Mouse (Mus musculus) central nervous system, embryonic 18 days (tissue): ENCODE data around the gene Parp9. TPM values are rescaled to one million over a fixed set of nuclear protein-coding genes. Genes with fewer than 3 reads are reported as not detected.

Experiments
- polyA plus RNA-seq: library from polyadenylated mRNA; depleted of rRNA; stranded (reverse); fragments of >200 nt; gene quantifications from 2 replicates; pipeline ENCODE4 v1.2.3, GENCODE M21; 2012; rRNA removed

Parp9 gene
- 2.3 and 2.9 TPM in 2 replicates for polyA plus RNA-seq

DNA sequence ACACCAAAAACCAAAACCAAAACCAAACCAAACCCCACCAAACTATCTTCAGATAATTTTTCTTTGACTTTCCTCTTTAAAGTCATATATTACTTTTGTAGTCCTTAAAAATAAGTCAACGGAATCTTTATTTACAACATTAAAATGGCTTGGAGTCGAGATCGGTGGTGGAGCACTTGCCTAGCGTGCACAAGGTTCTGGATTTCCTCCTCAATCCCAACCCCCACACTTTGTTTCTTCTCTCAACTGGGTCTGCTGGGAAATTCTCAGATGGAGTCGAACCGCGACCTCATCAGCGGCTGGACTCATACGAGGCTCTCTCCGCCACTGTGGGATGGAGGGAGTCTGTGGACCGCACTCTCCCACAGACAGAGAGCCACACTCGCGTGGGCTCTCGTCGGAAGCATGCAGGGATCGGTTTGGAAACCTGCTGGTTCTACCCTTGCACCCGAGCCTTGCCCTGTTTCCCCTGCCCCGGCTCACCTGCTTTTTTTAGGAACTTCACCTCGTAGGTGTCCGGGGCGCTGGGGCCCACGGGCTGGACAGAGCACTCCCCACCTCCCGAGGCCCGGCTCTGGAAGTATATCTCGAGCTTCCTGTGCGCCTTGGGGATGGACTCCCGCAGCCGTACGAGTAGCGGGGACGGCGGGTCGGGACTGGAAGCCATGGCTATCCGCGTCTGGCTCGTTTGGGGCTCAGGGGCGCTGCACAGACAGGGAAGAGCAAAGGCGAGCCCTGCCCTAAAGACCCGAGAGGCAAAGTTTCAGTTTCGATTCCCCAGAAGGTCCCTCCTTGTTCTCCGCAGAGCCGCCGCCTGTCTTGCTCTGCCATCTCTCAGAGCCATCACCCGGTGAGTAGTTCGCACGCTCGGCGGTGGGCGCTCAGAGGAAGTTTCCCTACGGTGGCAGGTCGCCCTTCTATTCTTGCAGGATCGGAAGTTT lies at the start of gene Parp9, which contains the start of gene Dtx3l:
Gene Parp9, plus strand, starts transcription at position 260 of the 941 bp plus-strand sequence.
Gene Dtx3l, minus strand, starts transcription at position 941 of the 941 bp plus-strand sequence.

DNA sequence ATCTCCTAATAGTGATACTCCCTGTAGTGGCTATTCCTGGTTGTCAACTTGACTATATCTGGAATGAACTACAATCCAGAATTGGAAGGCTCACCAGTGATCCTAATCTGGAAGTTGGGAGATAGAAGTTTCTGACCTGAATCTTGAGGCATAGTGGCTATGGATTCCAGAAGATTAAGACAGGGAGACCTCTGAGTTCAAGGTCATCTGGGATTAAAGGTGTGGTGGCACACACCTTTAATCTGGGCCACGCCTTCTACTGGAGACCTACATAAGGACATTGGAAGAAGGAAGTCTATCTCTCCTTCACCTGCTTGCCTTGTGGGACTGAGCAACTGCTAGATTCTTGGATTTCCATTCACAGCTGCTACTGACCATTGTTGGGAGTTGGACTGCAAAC lies 40.2 kb downstream of the Parp9 start, which contains the start of gene Kpna1:
Gene Kpna1, plus strand, starts transcription at position 301 of the 400 bp plus-strand sequence.

Other genes with a start within 250 kb of the Parp9 start
- gene Dirc2, start 169.1 kb upstream of the Parp9 start, polyA plus RNA-seq, result 72.0 and 76.3 TPM in 2 replicates
- gene Hspbap1, start 168.1 kb upstream of the Parp9 start, polyA plus RNA-seq, result 14.7 and 15.1 TPM in 2 replicates
- gene Parp14, start 66.9 kb upstream of the Parp9 start, polyA plus RNA-seq, result 0.66 and 1.1 TPM in 2 replicates
- gene Dtx3l, start 681 bp downstream of the Parp9 start, polyA plus RNA-seq, result 1.1 and 1.3 TPM in 2 replicates
- gene Kpna1, start 40.3 kb downstream of the Parp9 start, polyA plus RNA-seq, result 37.7 and 39.9 TPM in 2 replicates
- 7.2 and 7.3 TPM in 2 replicates for gene Wdr5b, start 102.7 kb downstream of the Parp9 start, polyA plus RNA-seq
- 128 and 129 TPM in 2 replicates for gene Fam162a, start 133.1 kb downstream of the Parp9 start, polyA plus RNA-seq
- gene Ccdc58, start 133.2 kb downstream of the Parp9 start, polyA plus RNA-seq, result 22.5 and 25.2 TPM in 2 replicates
- not detected in 2 replicates for gene Csta1, start 192.8 kb downstream of the Parp9 start, polyA plus RNA-seq
- 1.7 TPM in 1 of 2 replicates, not detected in the other for gene Stfa2l1, start 218.3 kb downstream of the Parp9 start, polyA plus RNA-seq
- 0.30 and 2.5 TPM in 2 replicates for gene Gm5483, start 245.7 kb downstream of the Parp9 start, polyA plus RNA-seq